Mouse (Mus musculus) ovary, postnatal 10 days (tissue): ENCODE data around the gene Pskh1.

Experiments used
- DNase-seq: peaks from one replicate; pipeline ENCODE4 v3.0.0; 2022; ENCODE audit warnings: low spot score

Pskh1 gene

GRCm38 (mm10) chr8:105893339-105893738, 6.9 kb upstream of the Pskh1 start, which contains the start of gene Nrn1l:
Gene Nrn1l, plus strand, starts transcription at chr8:105893567.
- no peak for DNase-seq

GRCm38 (mm10) chr8:105897801-105898480, 2.3 kb upstream of the Pskh1 start:
- DNase-seq = no peak

GRCm38 (mm10) chr8:105900941-105901616, 838 bp downstream of the Pskh1 start:
- no peak for DNase-seq

DNA sequence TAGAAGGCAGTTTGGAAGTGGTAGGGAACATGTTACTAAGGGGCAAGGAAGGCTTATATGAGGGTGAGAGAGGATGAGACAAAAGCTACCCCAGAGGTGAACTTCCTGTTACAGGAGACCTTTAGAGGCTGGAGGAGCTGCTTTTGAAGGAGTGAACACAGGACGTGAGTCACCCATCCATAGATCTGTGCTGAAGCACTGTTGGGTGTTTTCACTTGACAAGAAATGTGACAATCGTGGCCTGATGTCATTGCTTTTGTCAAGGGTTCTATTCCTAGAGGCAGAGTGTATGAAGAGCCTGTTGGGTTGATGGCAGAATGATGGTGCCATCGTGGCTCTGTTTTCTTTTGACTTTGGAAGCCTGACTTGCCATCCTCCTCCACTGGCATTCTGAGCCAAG, 19.1 kb downstream of the Pskh1 start:
- no peak for DNase-seq

GRCm38 (mm10) chr8:105925123-105925522, 24.9 kb downstream of the Pskh1 start:
- DNase-seq = no peak

DNA sequence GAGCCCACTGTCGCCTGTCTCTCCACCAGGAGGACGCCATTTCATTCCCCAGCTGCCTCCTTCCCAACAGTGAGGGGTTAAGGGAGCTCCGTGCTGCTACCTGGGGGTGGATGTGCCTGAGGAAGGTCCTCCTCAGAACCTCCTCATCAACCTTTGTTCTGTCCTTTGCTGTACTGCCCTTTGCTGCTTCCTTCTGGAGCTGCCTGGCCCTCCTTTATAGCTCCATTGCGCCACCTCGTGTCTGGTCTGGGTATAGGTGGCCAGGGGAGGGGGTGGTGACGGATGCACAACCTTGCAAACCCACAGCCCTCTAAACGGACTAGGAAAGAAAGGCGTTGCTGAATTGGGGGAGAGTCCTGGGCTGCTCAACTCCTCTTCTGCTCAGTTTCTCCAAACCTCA, 30.4 kb downstream of the Pskh1 start:
- DNase-seq = peak; percentile 69

GRCm38 (mm10) chr8:105931271-105931670, 31.0 kb downstream of the Pskh1 start:
- DNase-seq = no peak

- DNase-seq = no peak
Measured at GRCm38 (mm10) chr8:105932525-105932924, 32.3 kb downstream of the Pskh1 start.

DNA sequence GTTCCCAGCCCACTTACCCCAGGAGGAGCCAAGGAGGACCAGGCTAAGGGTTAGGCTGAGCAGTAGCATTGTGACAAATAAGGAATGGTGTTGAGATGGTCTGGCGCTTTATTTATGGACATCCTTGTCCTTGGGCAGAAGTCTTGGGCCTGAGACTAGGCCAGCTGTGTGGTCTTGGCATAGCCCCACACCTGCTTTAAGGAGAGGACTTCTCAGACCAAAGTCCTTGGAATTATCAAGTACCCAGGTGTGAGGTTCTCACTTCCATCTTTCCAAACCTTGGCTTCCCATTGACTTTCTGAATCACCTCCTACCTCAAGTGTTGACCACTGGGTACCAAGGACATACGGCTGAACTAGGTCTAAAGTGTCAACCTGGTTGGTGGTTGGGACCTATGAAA, 33.5 kb downstream of the Pskh1 start, which contains the start of gene Ctrl:
Gene Ctrl, minus strand, starts transcription at position 101 of the 400 bp plus-strand sequence.
- no peak for DNase-seq

GRCm38 (mm10) chr8:105935105-105935504, 34.9 kb downstream of the Pskh1 start:
- no peak for DNase-seq

GRCm38 (mm10) chr8:105935863-105936603, 35.8 kb downstream of the Pskh1 start:
- DNase-seq = no peak

GRCm38 (mm10) chr8:105936866-105937475, 36.7 kb downstream of the Pskh1 start:
- peak; percentile 68 for DNase-seq

DNA sequence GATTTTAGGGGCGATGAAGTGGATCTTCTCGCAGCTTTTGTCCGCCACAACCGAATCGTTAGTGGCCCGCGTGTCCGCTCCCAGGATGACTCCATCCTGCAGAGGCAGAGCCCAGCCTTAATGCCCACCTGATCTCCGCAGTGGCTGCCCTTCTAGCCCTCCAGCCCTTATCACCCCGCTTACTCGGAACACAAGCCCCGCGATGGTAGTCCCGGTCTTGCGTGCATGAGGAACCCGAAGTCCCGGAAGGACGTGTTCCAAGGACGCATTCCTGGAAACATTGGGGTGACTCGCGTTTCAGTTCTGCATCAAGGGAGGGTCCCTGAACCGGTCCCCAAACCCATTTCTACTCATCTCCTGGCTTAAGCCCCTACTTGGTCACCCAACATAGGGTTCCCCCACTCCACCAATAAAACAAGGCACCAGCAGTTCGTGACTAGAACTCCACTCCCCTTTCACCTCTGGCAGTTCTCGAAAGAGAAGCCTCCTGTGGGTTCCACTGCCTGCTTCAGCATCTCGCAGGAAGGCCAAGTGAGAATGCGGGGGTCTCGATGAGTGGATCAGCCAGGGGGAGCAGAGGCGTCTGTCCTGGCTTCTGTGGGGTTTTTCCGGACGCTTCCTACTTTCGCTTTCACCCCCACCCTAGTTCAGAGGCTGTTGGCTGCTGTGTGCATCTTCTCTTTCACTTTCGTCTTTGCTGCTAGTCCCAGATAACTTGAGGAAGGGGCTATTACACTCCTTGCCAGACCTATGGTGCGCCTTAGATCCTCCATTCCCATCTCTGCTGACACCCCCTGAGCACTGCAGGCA, 37.5 kb downstream of the Pskh1 start:
- DNase-seq = peak; percentile 39

DNA sequence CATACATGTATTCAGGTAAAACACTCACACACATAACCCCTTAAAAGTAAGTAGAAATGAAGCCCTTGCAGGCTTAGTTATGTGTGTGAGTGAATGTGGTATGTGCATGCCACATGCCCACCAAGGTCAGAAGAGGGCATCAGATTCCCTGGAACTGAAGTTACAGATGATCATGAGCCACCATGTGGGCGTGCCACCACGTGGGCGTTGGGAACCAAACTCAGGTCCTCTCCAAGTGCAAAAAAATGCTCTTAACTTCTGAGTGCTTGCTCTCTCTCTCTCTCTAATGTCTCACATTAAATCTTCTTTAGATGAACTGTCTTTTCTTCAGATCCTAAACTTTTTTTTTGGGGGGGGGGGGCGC, 38.0 kb downstream of the Pskh1 start, which contains the start of gene Psmb10:
Gene Psmb10, minus strand, starts transcription at position 139 of the 364 bp plus-strand sequence.
- no peak for DNase-seq

- no peak for DNase-seq
Measured at GRCm38 (mm10) chr8:105942026-105942425, 41.8 kb downstream of the Pskh1 start.

- DNase-seq = no peak
Measured at GRCm38 (mm10) chr8:105942542-105942941, 42.3 kb downstream of the Pskh1 start.

DNA sequence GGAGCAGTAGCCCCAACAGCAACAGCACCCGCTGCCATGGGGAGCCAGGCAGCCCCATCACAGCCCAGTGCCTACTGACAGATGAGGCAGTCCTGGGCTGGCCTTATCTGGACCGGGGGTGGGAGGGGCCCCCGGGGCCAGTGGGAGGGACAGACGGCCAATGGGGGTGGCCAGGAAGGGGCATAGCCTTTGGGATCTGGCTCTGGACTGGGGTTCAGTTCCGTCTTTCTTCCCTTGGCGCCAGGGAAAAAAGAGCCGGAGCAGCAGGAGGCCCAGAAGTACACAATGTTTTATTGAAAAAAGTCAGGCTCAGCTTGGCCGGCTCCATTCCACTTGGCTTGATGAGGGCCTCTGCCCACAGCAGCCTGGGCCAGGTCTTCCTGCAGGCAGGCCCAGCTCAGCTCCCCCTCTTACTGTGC, 43.1 kb downstream of the Pskh1 start, which contains the start of gene Lcat:
Gene Lcat, minus strand, starts transcription at position 62 of the 419 bp plus-strand sequence.
- DNase-seq = no peak

DNA sequence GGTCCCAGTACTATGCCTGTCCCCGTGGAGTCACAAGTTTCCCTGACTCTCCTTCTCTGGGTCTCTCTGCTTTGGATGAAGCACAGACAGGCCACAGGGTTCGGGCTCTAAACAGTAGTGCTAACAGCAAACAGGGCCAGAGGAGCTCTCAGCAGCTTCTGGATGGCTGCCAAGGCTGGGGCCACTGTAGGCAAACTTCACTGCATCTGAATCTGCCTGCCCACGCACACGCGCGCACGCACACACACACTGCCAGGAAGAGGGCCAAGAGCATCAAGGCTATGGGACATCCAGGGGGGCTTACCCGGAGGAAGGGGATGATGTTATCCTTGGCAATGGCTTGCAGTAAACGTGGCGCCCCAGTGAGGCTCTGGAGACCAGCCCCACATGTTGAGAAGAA, 49.1 kb downstream of the Pskh1 start:
- no peak for DNase-seq

DNA sequence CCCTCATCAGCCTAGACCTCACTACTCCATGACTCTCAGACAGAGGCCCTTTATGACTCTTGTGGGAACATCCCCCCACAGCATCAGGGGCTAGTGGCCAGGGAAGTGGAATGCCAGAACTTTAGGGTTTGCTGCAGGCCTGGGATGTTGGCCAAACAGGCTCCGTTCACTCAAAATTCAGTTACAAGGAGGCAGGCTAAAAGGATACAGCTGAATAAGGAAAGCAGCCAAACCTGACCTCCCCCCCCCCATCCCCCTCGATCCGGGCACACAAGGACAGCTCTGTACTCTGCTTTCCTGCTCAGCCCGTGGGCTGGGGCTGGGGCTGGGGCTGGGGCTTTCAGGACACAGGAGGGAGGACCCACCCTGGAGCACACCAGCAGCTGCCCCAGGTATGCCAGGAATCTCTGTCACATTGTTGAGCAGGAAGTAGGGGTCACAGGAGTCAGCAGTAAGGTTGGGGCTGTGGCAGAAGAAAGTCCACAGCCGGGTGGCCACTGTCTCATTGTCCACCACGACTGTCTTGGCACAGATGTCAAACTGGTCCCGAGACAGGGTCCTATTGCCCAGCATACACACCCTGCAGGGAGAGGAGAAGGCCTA, 50.9 kb downstream of the Pskh1 start:
- DNase-seq = no peak

DNA sequence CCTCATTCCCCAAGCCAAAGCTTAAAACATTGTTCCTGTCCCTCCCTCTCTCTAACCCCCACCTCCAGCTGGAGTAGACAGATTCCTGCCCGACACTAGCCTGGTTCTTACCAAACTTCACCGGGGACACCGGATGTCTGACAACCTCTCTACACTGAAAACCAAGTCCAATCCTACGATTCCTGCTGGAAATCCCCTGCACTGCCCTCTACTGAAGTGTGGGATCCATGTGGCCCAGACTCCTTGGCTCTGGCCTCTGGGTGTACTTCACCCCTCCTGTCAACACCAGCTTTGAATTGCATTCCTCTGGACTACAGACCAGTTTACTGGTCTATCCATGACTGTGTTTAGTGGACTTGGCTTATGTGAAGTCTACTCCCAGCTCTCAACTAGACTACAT, 56.3 kb downstream of the Pskh1 start:
- DNase-seq = no peak

- DNase-seq = no peak
Measured at GRCm38 (mm10) chr8:105957813-105958212, 57.6 kb downstream of the Pskh1 start.
